Mouse (Mus musculus) Muller cell, postnatal 12 days (primary cell): ENCODE data around the gene Olfr329-ps.
A peak's percentile ranks its signal among the peaks of the same experiment; 100 is the strongest.
"Not testable (repeated sequence)": the region's sequence is repeated elsewhere in the genome, so short reads cannot be mapped to it uniquely, and the experiment has no call there.

Experiments
- DNase-seq: peaks from one replicate; pipeline ENCODE4 v3.0.0-alpha.2; 2015; ENCODE audit errors: inconsistent ontology term

Gene Olfr329-ps

DNA sequence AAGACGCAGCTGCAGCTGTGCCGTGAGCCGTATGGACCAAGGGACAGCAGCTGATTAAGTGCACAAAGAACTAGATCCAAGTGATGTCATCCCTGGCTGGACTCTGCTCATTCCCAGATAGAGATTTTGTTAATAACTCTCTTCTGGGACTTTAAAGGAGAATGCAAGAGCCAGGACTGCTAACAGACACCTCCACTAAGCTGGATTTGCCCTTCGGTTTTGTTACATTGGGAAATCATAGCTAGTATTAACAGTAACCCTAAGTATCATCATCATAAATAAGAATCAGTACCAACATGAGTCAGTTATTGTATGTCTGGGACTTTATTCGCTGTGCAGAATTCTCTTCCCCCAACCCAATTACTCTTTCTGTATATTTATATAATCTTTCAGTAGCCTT is at the start of gene Olfr329-ps:
Gene Olfr329-ps, minus strand, starts transcription at position 101 of the 400 bp plus-strand sequence.
- no peak for DNase-seq

DNA sequence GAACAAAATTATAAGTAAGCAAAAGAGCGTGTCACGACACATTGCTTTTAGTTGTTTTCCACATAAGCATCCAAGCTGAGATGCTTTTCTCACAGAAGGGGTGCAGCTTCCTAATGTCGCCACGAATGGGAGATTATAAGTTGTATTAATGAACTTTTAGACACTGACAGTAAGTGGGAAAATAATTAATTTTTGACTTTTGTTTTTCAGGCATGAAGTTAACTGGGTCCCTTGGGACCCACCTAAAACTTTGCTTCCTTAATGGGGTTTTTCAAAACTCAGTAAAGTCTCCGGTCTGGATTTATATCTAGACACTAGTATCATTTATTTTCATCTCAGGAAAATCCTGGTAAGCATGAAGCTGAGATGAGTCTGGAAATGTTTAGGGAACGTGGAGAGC is 48.6 kb upstream of the Olfr329-ps start, which contains the start of gene Olfr324:
Gene Olfr324, plus strand, starts transcription at position 301 of the 400 bp plus-strand sequence.
- DNase-seq: no peak

DNA sequence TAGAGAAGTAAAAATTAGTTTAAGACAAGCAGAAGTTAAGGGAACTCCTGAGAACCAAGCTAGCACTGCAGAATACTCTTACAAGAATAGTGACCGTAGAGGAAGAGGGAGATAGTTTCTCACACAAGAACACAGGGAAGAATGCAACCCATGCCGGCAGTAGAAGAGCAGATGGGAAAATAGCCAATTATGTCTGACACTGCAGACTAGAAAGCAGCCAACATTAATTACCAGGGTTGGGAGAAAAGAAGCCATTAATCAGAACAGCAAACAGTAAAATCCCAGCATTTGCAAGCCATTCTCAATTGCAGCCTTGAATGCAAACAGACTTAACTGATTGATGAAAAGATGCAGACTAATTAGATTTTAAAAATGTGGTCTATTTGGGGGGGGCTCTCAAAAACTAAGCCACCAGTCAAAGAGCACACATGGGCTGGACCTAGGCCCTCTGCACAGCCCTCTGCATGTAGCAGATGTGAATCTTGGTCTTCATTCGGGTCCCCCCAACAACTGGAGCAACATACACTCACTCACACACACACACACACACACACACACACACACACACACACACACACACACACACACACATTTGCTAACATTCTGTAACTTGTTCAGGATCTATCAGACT is 42.5 kb upstream of the Olfr329-ps start:
- DNase-seq: peak; percentile 48

DNA sequence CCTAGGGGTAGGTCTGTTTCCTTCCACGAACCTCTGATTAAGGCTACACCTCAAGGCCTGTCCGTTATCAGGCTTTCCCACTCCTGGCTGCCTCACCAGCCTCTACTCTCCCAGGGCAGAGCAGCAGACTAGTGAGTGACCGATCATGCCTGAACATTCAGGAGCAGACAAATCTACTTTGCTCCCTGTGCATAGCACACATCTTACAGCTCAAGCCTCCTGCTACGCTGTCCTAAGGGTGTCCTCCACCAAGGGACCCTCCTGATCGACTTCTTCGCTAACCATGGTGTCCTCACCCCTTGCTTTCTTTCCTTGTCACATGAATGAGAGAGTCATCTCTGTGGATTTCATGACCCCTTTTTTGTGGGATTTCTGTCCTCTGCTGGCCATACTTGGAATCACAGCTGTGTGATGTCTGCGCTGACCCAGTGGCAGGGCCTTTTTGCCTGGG is 41.7 kb upstream of the Olfr329-ps start:
- DNase-seq: peak; percentile 1

DNA sequence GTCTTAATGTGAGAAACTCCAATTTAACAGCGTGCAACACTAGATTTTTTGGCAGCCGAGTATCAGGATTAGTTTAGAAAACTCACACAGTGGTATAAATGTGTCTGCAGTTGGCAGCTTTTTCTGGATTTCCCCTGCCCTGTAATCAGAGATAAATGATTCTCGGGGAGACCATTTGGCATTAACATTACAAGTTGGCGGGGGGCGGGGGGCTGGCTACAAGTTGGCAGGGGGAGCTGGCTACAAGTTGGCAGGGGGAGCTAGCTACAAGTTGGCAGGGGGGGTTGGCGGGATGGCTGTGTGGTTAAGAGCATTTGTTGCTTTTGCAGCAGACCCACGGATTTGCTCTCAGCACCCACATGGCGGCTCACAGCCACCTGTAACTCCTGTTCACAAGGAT is 32.4 kb upstream of the Olfr329-ps start:
- DNase-seq: no peak

DNA sequence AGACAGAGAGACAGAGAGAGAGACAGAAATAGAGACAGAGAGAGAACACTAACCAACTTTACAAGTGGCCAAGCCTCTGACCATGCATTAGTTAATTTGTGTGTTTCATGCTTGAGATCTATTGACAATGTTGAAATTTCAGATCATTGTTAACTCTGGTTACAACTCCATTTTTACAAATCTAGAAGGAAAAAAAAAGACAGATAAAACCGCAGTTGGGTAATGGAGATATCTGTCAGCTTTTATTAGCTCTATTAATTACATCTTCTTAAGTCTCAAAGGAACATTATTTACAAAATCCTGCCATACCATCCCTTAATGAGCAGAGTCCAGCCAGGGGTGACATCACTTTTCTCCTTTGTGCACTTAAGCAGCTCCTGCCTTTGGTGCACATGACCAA is 31.2 kb upstream of the Olfr329-ps start, which contains the start of gene Olfr325:
Gene Olfr325, plus strand, starts transcription at position 301 of the 400 bp plus-strand sequence.
- DNase-seq: no peak

DNA sequence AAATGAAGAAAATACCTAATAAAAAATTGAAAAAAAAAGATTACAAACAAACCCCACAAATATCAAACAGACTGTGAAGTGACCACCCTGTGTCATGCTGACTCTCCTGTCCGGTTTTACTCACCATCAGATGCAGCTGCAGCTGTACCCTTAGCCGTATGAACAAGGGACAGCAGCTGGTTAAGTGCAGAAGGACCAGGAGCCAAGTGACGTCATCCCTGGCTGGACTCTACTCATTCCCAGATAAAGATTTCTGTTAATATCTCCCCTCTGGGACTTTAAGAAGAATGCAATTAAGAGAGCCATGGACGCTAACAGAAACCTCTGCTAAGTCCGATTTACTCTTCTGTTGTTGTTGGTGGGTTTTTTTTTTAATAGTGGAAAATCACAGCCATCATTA is 24.2 kb upstream of the Olfr329-ps start, which contains the start of gene Olfr224:
Gene Olfr224, minus strand, starts transcription at position 149 of the 400 bp plus-strand sequence.
- no peak for DNase-seq

DNA sequence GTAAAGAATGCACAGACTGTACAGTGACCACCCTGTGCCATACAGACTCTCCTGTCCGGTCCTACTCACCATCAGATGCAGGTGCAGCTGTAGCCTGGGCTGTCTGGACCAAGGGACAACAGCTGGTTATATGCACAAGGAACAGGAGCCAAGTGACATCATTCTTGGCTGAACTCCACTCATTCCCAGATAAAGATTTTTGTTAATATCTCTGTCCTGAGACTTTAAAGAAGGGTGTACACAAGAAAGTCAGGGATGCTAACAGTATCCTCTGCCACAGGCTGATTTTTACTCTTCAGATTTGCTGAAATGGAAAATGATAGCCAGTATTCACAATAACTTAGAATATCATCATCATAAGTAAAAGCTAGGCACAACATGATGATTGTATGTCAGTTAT is 9.3 kb upstream of the Olfr329-ps start, which contains the start of gene Olfr328:
Gene Olfr328, minus strand, starts transcription at position 101 of the 400 bp plus-strand sequence.
- no peak for DNase-seq

DNA sequence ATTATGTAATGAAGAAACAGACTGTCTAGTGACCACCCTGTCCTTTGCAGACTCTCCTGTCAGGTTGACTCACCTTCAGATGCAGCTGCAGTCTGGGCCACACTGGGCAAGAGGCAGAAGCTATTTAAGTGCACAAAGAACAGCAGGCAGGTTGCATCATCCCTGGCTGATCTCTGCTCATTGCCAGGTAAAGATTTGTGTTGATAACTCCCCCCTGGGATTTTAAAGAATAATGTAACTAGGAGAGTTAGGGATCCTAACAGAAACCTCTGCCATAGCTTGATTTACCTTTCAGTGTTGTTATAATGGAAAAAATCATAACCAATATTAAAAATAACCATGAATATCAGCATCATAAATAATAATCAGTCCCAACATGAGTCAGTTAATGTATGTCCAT is 11.5 kb downstream of the Olfr329-ps start, which contains the start of gene Olfr330:
Gene Olfr330, minus strand, starts transcription at position 101 of the 400 bp plus-strand sequence.
- DNase-seq: not testable (repeated sequence)

DNA sequence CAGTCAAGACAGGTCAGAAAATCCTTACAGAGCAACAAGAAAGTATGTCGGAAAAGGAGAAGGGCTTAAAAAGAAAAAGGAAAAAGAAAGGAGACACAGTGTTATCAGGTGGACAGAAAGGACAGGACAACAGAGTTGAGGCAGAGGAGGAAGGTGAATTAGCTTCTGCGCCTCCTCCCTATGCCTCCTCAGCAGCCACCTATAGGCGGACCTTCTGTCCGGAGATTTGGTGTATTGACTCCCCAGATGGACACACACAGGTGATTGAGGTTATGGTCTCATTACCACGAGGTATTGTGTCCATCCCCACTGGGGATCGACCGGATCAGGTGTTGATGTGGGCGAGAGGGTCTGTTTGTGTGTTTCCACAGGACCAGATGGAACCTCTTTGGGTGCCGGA is 26.5 kb downstream of the Olfr329-ps start:
- not testable (repeated sequence) for DNase-seq

DNA sequence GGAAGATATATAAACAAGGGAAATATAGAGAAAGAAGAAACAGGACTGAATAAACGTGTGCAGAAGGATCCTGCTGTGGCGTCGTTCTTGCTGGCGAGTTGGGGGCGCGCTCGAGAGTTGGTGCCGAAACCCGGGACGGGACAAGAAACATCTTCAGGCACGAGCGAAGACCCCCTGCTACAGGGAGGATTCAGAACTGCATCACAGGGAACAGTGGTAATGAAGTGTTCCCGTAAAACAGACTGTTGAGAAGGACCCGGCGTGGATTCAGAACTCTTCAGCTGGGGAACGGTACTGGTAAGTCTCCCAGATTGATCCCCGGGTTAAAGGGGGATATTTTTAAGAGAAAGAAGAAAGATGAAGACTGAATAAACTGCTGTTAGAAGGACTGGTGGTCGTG is 27.3 kb downstream of the Olfr329-ps start:
- DNase-seq: not testable (repeated sequence)

DNA sequence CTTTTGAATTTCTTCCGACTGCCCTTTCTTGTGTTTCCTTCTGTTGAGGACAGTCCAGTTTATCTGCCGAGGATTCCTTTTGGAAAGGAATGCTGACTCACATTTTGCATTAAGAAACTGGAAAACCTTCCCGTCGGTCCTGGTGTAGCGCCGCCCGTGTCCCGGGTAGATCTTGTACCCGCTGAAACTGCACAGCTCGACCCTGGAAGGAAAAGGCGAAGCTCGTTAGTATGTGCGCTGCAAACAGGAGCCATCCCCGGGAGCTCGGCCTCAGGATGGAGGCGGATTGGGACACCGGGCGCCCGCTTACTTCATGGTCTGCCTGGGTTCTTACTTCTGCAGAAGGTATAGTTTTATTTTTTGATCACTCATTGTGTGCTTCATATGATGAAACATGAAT is 37.2 kb downstream of the Olfr329-ps start:
- not testable (repeated sequence) for DNase-seq

DNA sequence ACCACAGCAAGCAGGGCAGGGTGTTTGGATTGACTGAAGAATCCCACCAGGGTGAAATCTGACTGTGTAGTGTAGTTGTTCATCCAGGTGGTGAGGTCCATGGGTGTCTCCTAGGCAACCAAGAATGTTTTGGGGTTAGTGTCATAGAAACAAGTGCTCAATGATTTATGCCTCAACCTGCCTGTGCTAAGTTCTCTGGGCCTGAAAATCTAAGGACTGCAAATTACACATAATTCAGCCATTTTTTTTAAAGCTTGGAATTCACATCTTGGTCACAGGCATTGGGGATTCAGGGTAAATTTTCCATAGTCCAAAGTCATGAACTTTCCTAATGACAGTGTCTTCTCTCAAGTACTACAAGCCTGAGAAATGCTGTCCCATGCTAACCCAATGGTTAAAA is 43.8 kb downstream of the Olfr329-ps start, which contains the start of gene Olfr331:
Gene Olfr331, minus strand, starts transcription at position 101 of the 400 bp plus-strand sequence.
- DNase-seq: not testable (repeated sequence)

DNA sequence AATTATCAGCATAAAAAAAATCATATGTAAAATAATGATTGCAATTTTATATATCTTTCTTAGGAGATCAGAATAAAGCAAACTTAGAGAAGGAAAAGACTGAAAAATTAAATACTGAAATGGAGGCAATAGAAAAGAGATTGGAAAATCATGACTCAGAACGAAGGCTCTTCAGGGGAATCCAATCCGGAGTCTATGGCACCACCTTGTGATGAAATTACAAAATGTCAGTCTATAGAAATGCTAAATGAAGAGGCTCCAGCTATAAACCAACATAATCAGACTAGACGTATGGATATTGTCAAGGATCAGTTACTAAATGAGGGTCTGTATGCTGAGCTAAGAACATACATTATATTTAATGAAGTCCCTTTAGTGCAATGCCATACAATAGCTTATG is 46.9 kb downstream of the Olfr329-ps start:
- DNase-seq: peak; percentile 27

DNA sequence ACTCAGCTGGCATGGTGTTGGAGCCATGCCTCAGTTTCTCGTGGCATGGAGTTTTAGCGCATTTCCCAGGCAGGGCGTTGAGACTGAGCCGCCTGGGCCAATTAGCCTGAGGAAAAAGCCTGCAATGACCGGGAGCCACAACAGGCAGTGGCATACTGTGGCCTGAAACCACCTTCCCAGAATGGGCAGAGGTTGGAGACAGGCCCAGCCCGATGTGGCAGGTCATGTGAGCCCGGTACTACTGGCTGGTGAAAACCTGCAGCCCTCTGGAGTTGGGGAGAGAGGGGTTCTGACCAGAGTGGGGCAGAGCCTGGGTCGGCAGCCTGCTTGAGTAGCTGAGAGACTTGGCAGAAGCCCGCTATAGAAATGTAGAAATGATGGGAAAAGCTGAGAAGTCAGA is 47.5 kb downstream of the Olfr329-ps start:
- DNase-seq: no peak

DNA sequence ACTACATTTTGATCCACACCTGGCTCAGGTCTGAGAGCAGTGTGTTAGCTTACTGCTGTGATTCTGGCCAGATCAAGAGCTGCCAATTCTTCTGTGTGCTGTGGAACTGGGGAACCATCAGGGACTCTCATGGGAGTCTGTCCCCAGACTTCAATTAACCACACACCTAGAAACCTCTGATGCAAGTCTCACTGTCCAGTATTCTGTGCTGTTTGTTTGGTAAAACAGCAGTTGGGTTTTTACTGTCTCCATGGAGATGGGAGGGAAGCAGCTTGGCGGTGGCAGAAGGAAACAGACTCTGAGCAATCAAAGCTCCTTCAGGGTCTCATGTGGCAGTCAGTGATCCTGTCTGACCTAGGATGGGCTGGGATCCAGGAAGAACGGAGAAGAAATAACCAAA is 53.8 kb downstream of the Olfr329-ps start, which contains the start of gene Olfr332:
Gene Olfr332, minus strand, starts transcription at position 101 of the 400 bp plus-strand sequence.
- DNase-seq: no peak
